Mouse (Mus musculus): ENCODE results near the gene Sigirr. TPM values are rescaled to one million over a fixed set of nuclear protein-coding genes. Genes with fewer than 3 reads are reported as not detected.

Sigirr gene
- total and polyA plus RNA-seq, 3 experiments, result 8.3 to 17.5 TPM; not detected in 1

DNA sequence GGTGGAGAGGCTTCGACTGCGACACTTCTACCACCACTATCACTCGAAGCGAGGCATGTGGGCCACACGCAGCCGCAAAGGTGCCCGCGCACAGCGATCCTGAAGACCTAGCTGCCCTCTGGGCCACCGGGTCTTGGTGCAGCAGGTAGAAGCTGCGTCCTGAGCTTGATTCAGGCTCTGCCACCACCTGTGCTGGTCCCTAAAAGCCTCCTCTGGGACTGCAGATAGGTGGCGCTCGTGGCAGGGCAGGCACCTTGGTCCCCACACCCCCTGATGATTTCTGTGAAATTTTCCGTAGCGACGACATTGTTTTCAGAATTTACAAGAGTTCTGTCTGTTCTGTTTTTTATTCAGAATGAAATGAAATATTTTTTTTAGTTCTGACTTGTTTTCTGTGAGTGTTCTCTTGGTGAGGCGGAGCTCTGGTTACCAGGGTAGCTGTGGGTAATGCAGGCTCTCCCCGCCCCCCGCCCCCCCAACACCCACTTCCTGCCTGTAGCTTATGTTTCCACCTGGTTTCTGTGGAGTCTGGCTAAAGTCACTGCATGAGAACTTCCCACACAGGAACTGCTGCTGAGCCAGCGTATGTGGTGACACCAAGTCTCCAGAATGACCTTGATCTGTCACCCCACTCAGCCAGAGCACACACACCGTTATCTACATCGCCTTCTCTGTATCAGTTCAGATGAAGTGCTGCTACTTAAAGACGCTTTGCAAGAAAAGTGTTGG is 28.2 kb downstream of the Sigirr start:
- no peaks in the 10 kb centered on the region for H3K4me1 ChIP-seq (ENCODE audit: control insufficient read depth in 1 of 2, insufficient read depth in 2 of 2, low read length in 2 of 2)
- no peaks in the 10 kb centered on the region for H3K27me3 ChIP-seq (ENCODE audit: control insufficient read depth in 1 of 2, insufficient read depth in 2 of 2, low read length in 2 of 2)
- H3K9ac ChIP-seq (ENCODE audit: control insufficient read depth, low read depth, low read length, poor library complexity, severe bottlenecking), result no peak overlapping the region
- TF ChIP-seq RAD21 (IDR thresholded peaks at IDR 0.05; ENCODE audit: low read depth, low read length) (peak; percentile 5), SMC3 (IDR thresholded peaks at IDR 0.05; ENCODE audit: low read depth, low read length) (peak; percentile 37; the same call in 1 of the 2 replicates), JUND (IDR thresholded peaks at IDR 0.05; ENCODE audit: low read depth, low read length) (no peak), CTCF (IDR thresholded peaks at IDR 0.05 in 2 of 3, conservative IDR thresholded peaks at IDR 0.05 in 1 of 3; ENCODE audit: control insufficient read depth in 1 of 3, insufficient read depth in 1 of 3, low read depth in 2 of 3, low read length in 3 of 3, poor library complexity in 1 of 3, severe bottlenecking in 1 of 3) (peak; percentile 11 to 55 (median 37); a peak in 4 of 6 replicates), RCOR1 (IDR thresholded peaks at IDR 0.05; ENCODE audit: low read depth, low read length) (no peak), MYB (IDR thresholded peaks at IDR 0.05; ENCODE audit: low read depth, low read length) (no peak), MYC (IDR thresholded peaks at IDR 0.05; ENCODE audit: low read depth, low read length) (no peak)
- no peaks in the 10 kb centered on the region for H3K79me2 ChIP-seq (ENCODE audit: control insufficient read depth, insufficient read depth, low read length, poor library complexity)
- DNase-seq (ENCODE audit: low read depth, low spot score), result no peak
- H3K4me3 ChIP-seq (ENCODE audit: control insufficient read depth in 1 of 2, insufficient read depth in 1 of 2, low read depth in 2 of 2, low read length in 2 of 2), result no peak overlapping the region
- no peaks in the 10 kb centered on the region for H3K9me3 ChIP-seq (replicated peaks; ENCODE audit: insufficient read depth, low read length)
- H3K36me3 ChIP-seq (ENCODE audit: control insufficient read depth in 1 of 2, insufficient read depth in 2 of 2, low read length in 2 of 2), result no peaks in the 10 kb centered on the region
- H3K27ac ChIP-seq (ENCODE audit: control insufficient read depth, low read depth, low read length), result no peak overlapping the region

DNA sequence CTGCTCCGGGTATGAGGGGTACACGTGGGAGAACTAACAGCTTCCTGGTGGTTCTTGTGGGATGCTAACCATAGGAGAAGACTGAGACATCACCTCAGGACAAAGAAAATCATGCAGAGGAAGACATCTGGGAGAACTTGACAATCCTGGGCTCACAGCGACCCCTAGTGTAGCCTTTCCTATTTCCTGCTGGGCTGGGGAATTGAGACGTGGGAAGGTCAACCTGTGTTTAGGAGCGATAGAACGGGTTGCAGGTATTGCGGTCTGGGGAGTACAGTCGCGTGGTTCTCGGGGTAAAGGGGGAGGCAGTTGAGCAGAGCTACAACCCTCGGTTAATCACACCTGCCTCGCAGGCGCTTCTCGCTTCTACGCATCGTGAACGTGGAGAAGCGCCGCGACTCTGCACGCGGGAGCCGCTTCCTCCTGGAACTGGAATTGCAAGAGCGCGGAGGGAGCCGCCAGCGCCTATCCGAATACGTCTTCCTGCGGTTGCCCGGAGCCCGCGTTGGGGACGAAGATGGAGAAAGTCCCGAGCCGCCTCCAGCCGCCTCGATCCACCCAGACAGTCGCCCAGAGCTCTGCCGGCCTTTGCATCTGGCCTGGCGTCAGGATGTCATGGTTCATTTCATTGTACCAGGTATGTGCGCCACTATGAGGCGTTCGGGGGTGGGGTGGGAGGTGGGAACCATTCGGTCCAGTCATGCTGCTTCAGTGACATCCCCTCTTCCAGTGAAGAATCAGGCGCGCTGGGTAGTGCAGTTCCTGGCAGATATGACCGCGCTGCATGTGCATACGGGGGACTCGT is 30.1 kb downstream of the Sigirr start:
- H3K36me3 ChIP-seq (ENCODE audit: control insufficient read depth in 1 of 2, insufficient read depth in 2 of 2, low read length in 2 of 2), result no peaks in the 10 kb centered on the region
- H3K9me3 ChIP-seq (replicated peaks; ENCODE audit: insufficient read depth, low read length), result no peaks in the 10 kb centered on the region
- DNase-seq (ENCODE audit: low read depth, low spot score), result peak; percentile 55
- H3K4me1 ChIP-seq (ENCODE audit: control insufficient read depth in 1 of 2, insufficient read depth in 2 of 2, low read length in 2 of 2), result no peaks in the 10 kb centered on the region
- H3K79me2 ChIP-seq (ENCODE audit: control insufficient read depth, insufficient read depth, low read length, poor library complexity), result no peaks in the 10 kb centered on the region
- H3K4me3 ChIP-seq (ENCODE audit: control insufficient read depth in 1 of 2, insufficient read depth in 1 of 2, low read depth in 2 of 2, low read length in 2 of 2), result no peak overlapping the region
- no peak overlapping the region for H3K27ac ChIP-seq (ENCODE audit: control insufficient read depth, low read depth, low read length)
- TF ChIP-seq CTCF (IDR thresholded peaks at IDR 0.05 in 2 of 3, conservative IDR thresholded peaks at IDR 0.05 in 1 of 3; ENCODE audit: control insufficient read depth in 1 of 3, insufficient read depth in 1 of 3, low read depth in 2 of 3, low read length in 3 of 3, poor library complexity in 1 of 3, severe bottlenecking in 1 of 3) (peak; percentile 63 to 73 (median 67)), HCFC1 (IDR thresholded peaks at IDR 0.05; ENCODE audit: low read depth, low read length) (no peak), RAD21 (IDR thresholded peaks at IDR 0.05; ENCODE audit: low read depth, low read length) (peak; percentile 65), SMC3 (IDR thresholded peaks at IDR 0.05; ENCODE audit: low read depth, low read length) (peak; percentile 53)
- H3K27me3 ChIP-seq (ENCODE audit: control insufficient read depth in 1 of 2, insufficient read depth in 2 of 2, low read length in 2 of 2), result no peaks in the 10 kb centered on the region
- H3K9ac ChIP-seq (ENCODE audit: control insufficient read depth, low read depth, low read length, poor library complexity, severe bottlenecking), result no peak overlapping the region

DNA sequence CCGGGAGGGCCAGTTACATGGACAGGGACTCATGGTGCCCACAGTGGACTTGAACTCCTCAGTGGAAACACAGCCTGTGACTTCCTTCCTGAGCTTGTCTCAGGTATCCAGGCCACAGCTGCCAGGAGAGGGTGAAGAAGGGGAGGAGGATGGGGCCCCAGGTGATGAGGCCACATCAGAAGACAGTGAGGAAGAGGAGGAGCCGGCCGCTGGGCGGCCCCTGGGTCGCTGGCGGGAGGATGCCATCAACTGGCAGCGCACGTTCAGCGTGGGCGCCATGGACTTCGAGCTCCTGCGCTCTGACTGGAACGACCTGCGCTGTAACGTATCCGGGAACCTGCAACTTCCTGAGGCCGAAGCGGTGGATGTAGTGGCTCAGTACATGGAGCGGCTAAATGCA is 32.0 kb downstream of the Sigirr start:
- no peaks in the 10 kb centered on the region for H3K4me1 ChIP-seq (ENCODE audit: control insufficient read depth in 1 of 2, insufficient read depth in 2 of 2, low read length in 2 of 2)
- no peak for DNase-seq (ENCODE audit: low read depth, low spot score)
- TF ChIP-seq UBTF (IDR thresholded peaks at IDR 0.05; ENCODE audit: borderline replicate concordance, insufficient read depth, low read depth, low read length) (no peak), ZNF384 (IDR thresholded peaks at IDR 0.05; ENCODE audit: low read depth, low read length) (no peak), CHD1 (IDR thresholded peaks at IDR 0.05; ENCODE audit: low read depth, low read length) (no peak), RAD21 (IDR thresholded peaks at IDR 0.05; ENCODE audit: low read depth, low read length) (no peak), SMC3 (IDR thresholded peaks at IDR 0.05; ENCODE audit: low read depth, low read length) (no peak), MAFK (IDR thresholded peaks at IDR 0.05; ENCODE audit: borderline replicate concordance, low read depth, low read length) (no peak), MAX (IDR thresholded peaks at IDR 0.05; ENCODE audit: low read length) (no peak), TBP (IDR thresholded peaks at IDR 0.05; ENCODE audit: low read depth, low read length) (no peak), HCFC1 (IDR thresholded peaks at IDR 0.05; ENCODE audit: low read depth, low read length) (no peak), ZC3H11A (IDR thresholded peaks at IDR 0.05; ENCODE audit: low read depth, low read length) (no peak), GATA1 (IDR thresholded peaks at IDR 0.05; ENCODE audit: low read depth, low read length) (no peak), TCF12 (IDR thresholded peaks at IDR 0.05; ENCODE audit: low read depth, low read length) (no peak), NRF1 (IDR thresholded peaks at IDR 0.05; ENCODE audit: insufficient read depth, low read depth, low read length, poor library complexity, severe bottlenecking) (no peak), KAT2A (conservative IDR thresholded peaks at IDR 0.05; ENCODE audit: low read depth, low read length) (no peak), ZKSCAN1 (IDR thresholded peaks at IDR 0.05; ENCODE audit: low read depth, low read length) (no peak)
- H3K79me2 ChIP-seq (ENCODE audit: control insufficient read depth, insufficient read depth, low read length, poor library complexity), result no peaks in the 10 kb centered on the region
- H3K36me3 ChIP-seq (ENCODE audit: control insufficient read depth in 1 of 2, insufficient read depth in 2 of 2, low read length in 2 of 2), result no peaks in the 10 kb centered on the region
- no peaks in the 10 kb centered on the region for H3K27me3 ChIP-seq (ENCODE audit: control insufficient read depth in 1 of 2, insufficient read depth in 2 of 2, low read length in 2 of 2)
- H3K9ac ChIP-seq (ENCODE audit: control insufficient read depth, low read depth, low read length, poor library complexity, severe bottlenecking), result no peak overlapping the region
- H3K4me3 ChIP-seq (ENCODE audit: control insufficient read depth in 1 of 2, insufficient read depth in 1 of 2, low read depth in 2 of 2, low read length in 2 of 2), result no peak overlapping the region
- H3K9me3 ChIP-seq (replicated peaks; ENCODE audit: insufficient read depth, low read length), result no peaks in the 10 kb centered on the region
- no peak overlapping the region for H3K27ac ChIP-seq (ENCODE audit: control insufficient read depth, low read depth, low read length)
